Mouse (Mus musculus) ES-E14 (cell line): ENCODE results near the gene Sertad2. TPM values are rescaled to one million over a fixed set of nuclear protein-coding genes. Genes with fewer than 3 reads are reported as not detected.

Experiments
- DNase-seq: peaks from one replicate; pipeline ENCODE4 v3.0.0-alpha.2; 2013; ENCODE audit warnings: low read depth, low spot score
- H3K27ac ChIP-seq: 2 replicates; pipeline ENCODE4 v1.5.1; 2012; ENCODE audit warnings: low read depth, mild to moderate bottlenecking, low read length, moderate library complexity, mixed read lengths; ENCODE audit not compliant: poor library complexity, insufficient read depth, severe bottlenecking
- H3K36me3 ChIP-seq: 2 replicates; pipeline ENCODE4 v1.6.1; 2012; ENCODE audit warnings: mild to moderate bottlenecking, low read length, moderate library complexity, mixed read lengths; ENCODE audit not compliant: control insufficient read depth, poor library complexity, insufficient read depth, severe bottlenecking
- H3K4me1 ChIP-seq, 2 experiments: fragments of 150-350 bp in 1 of 2; sonication (generic) in 1 of 2; 2 replicates each; pipeline ENCODE4 v1.6.1; 2012; ENCODE audit warnings: low read length in 2 of 2, mild to moderate bottlenecking in 1 of 2, mixed read lengths in 1 of 2; ENCODE audit not compliant: control insufficient read depth in 2 of 2, insufficient read depth in 2 of 2, poor library complexity in 1 of 2
- H3K4me3 ChIP-seq, 2 experiments: fragments of 150-350 bp in 1 of 2; sonication (generic) in 1 of 2; 2 replicates each; pipeline ENCODE4 v1.5.1; 2012; ENCODE audit warnings: low read length in 2 of 2, low read depth in 1 of 2, mild to moderate bottlenecking in 1 of 2, mixed read lengths in 1 of 2; ENCODE audit not compliant: insufficient read depth in 1 of 2, poor library complexity in 1 of 2, severe bottlenecking in 1 of 2
- H3K9ac ChIP-seq: 2 replicates; pipeline ENCODE4 v1.6.1; 2012; ENCODE audit warnings: low read depth, mild to moderate bottlenecking, low read length, mixed read lengths; ENCODE audit not compliant: poor library complexity, insufficient read depth, severe bottlenecking
- H3K9me3 ChIP-seq: fragments of 150-350 bp; sonication (generic); 2 replicates; pipeline ENCODE4 v1.6.1; 2012; ENCODE audit warnings: low read depth, mild to moderate bottlenecking, low read length; ENCODE audit not compliant: control insufficient read depth, insufficient read depth
- CHD2 ChIP-seq: IDR thresholded peaks from 2 replicates; pipeline ENCODE4 v1.6.1; 2014; ENCODE audit warnings: mild to moderate bottlenecking, low read depth, low read length, inconsistent platforms
- HCFC1 ChIP-seq: IDR thresholded peaks from 2 replicates; pipeline ENCODE4 v1.6.1; 2012; ENCODE audit warnings: low read length, inconsistent platforms, borderline replicate concordance; ENCODE audit not compliant: insufficient read depth
- MAFK ChIP-seq: IDR thresholded peaks from 2 replicates; pipeline ENCODE4 v1.6.1; 2014; ENCODE audit warnings: mild to moderate bottlenecking, low read depth, low read length, inconsistent platforms; ENCODE audit not compliant: insufficient read depth
- ZC3H11A ChIP-seq: IDR thresholded peaks from 2 replicates; pipeline ENCODE4 v1.6.1; 2012; ENCODE audit warnings: low read depth, mild to moderate bottlenecking, inconsistent platforms, low read length, borderline replicate concordance
- ZNF384 ChIP-seq: IDR thresholded peaks from 2 replicates; pipeline ENCODE4 v1.6.1; 2012; ENCODE audit warnings: low read depth, low read length, inconsistent platforms
- in situ Hi-C, 2 experiments: fragments of 600-800 bp; cut with MboI; formaldehyde crosslinking; loops; one replicate each; pipeline ENCODE4 v1.15.1; 2025; ENCODE audit warnings: low sequenced_read_pairs in 2 of 2, inconsistent platforms in 1 of 2; ENCODE audit not compliant: unreplicated experiment in 2 of 2
- total RNA-seq: library from RNA; depleted of rRNA; stranded (reverse); fragments of 300-350 nt; gene quantifications from 2 replicates; pipeline ENCODE4 v1.2.3, GENCODE M21; 2012

Gene Sertad2
- total RNA-seq, 1 experiment: 16.0 TPM

DNA sequence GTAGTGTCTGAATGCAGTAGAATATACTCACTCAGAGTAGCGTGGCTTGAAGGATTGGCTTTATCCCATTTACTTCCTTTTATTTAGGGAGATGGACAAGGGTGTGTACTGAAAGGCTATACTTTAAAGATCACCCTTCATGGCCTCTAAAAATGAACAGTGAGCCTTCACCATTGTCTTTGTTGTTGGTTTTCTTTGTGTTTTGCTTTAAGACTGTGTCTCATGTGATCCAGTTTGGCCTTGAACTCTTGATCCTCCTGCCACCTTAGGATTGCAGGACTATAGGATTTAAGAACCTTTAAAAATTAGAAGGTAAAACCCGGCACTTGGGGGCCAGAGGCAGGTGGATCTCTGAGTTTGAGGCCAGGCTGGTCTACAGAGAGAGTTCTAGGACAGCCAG, 6.4 kb downstream of the Sertad2 start:
- Histone ChIP-seq H3K27ac (no peak overlapping the region), H3K9me3 (no peaks in the 10 kb centered on the region), H3K9ac (no peak overlapping the region), H3K36me3 (no peaks in the 10 kb centered on the region), H3K4me3 (no peak overlapping the region), H3K4me1 (peaks cover 5 to 15% of the 10 kb centered on the region in 2 experiments; a peak in 3 of 4 replicates)
- DNase-seq: peak; percentile 46
- in situ Hi-C loops: no loop called here
- no peak for TF ChIP-seq MAFK
- no peak for TF ChIP-seq HCFC1
- no peak for TF ChIP-seq CHD2
- TF ChIP-seq ZC3H11A: no peak
- TF ChIP-seq ZNF384: no peak

DNA sequence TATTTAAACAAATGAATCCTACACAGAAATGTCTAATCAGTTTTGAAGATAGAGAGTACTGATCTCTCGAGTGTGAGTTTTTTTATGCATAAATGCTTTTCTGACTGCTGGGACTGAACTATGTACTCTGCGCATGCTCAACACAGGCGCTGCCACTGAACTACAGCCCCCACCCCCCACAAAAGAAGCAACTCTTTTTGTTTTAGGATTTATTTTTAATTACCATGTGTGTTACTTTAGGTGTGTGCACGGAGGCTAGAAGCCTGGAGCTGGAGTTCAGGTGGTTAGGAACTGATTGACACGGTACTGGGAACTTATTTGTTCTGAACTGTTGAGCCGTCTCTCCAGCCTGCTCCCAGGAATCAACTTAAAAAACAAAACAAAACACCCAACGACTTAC, 7.1 kb downstream of the Sertad2 start:
- Histone ChIP-seq H3K4me3 (no peak overlapping the region), H3K4me1 (peaks cover 5 to 13% of the 10 kb centered on the region in 2 experiments; a peak in 3 of 4 replicates), H3K36me3 (no peaks in the 10 kb centered on the region), H3K27ac (no peak overlapping the region; the same call in 1 of the 2 replicates), H3K9me3 (no peaks in the 10 kb centered on the region), H3K9ac (no peak overlapping the region)
- TF ChIP-seq ZNF384: no peak
- TF ChIP-seq ZC3H11A: no peak
- no peak for TF ChIP-seq CHD2
- in situ Hi-C loops: no loop called here
- DNase-seq: no peak

GRCm38 (mm10) chr11:20552059-20552458, 9.0 kb downstream of the Sertad2 start:
- 0 out of 2 replicates have a peak overlapping the region, but pooled peaks have one; percentile 0 for H3K27ac ChIP-seq
- no peaks in the 10 kb centered on the region for H3K36me3 ChIP-seq
- H3K9me3 ChIP-seq: no peaks in the 10 kb centered on the region
- H3K4me3 ChIP-seq: no peak overlapping the region
- peaks cover 0 to 9% of the 10 kb centered on the region in 2 experiments; a peak in 3 of 4 replicates for H3K4me1 ChIP-seq
- H3K9ac ChIP-seq: no peak overlapping the region
- TF ChIP-seq MAFK (peak; percentile 63; the same call in 1 of the 2 replicates), ZNF384 (no peak)
- in situ Hi-C loops: no loop called here
- no peak for DNase-seq

GRCm38 (mm10) chr11:20552758-20553673, 10.0 kb downstream of the Sertad2 start:
- DNase-seq: no peak
- peaks cover 0 to 9% of the 10 kb centered on the region in 2 experiments; a peak in 3 of 4 replicates for H3K4me1 ChIP-seq
- H3K9me3 ChIP-seq: no peaks in the 10 kb centered on the region
- no peak overlapping the region for H3K4me3 ChIP-seq
- in situ Hi-C loops: no loop called here
- TF ChIP-seq CHD2 (no peak), MAFK (no peak), ZNF384 (no peak), HCFC1 (no peak), ZC3H11A (no peak)
- H3K27ac ChIP-seq: peak overlapping the region; percentile 37; the same call in 1 of the 2 replicates
- H3K9ac ChIP-seq: no peak overlapping the region
- no peaks in the 10 kb centered on the region for H3K36me3 ChIP-seq

DNA sequence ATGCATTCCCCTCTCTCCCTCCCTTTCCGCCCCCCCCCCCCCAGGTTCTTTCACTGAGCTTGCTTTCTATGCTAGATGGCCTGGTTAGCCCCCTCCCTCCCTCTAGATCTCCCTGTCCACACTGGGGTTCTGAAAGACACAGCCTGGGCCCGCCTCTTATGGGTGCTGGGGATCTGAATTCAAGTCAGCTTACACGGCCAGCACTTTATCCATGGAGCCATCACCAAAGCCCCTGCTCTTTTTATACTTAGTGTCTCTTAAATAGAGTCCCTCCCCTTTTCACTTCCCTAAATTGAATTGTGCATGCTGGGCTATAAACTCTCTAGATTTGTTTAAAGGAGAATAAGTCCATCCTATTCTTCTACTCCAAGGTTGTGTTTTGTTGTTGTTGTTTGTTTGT, 12.6 kb downstream of the Sertad2 start:
- Histone ChIP-seq H3K9ac (no peak overlapping the region), H3K27ac (no peak overlapping the region), H3K9me3 (no peaks in the 10 kb centered on the region), H3K36me3 (no peaks in the 10 kb centered on the region), H3K4me1 (peaks cover 0 to 9% of the 10 kb centered on the region in 2 experiments; a peak in 3 of 4 replicates), H3K4me3 (no peak overlapping the region)
- in situ Hi-C loops: no loop called here
- no peak for DNase-seq
- no peak for TF ChIP-seq ZNF384
- no peak for TF ChIP-seq MAFK
- no peak for TF ChIP-seq CHD2
- TF ChIP-seq ZC3H11A: no peak
- no peak for TF ChIP-seq HCFC1
